Mouse (Mus musculus) forebrain, embryonic 11.5 days (tissue): ENCODE results near the gene Elob. TPM values are rescaled to one million over a fixed set of nuclear protein-coding genes. Genes with fewer than 3 reads are reported as not detected.

Experiments
- ATAC-seq: fragments of 200-750 bp; cut with Nextera tagmentation; replicated peaks from 2 replicates; pipeline ENCODE4 v1.8.0; 2017; ENCODE audit warnings: moderate TSS enrichment; ENCODE audit not compliant: low FRiP score
- DNase-seq: peaks from one replicate; pipeline ENCODE4 v3.0.0-alpha.2; 2017; ENCODE audit warnings: low spot score
- H3K27ac ChIP-seq: fragments of 300-500 bp; sonication (generic); 2 replicates; pipeline ENCODE4 v1.5.1; 2014; ENCODE audit warnings: low read depth, low read length
- H3K27me3 ChIP-seq: fragments of 300-500 bp; sonication (generic); 2 replicates; pipeline ENCODE4 v1.6.1; 2014; ENCODE audit warnings: mild to moderate bottlenecking, low read length, mixed read lengths; ENCODE audit not compliant: control insufficient read depth, insufficient read depth
- H3K36me3 ChIP-seq: fragments of 300-500 bp; sonication (generic); 2 replicates; pipeline ENCODE4 v1.6.1; 2014; ENCODE audit warnings: mild to moderate bottlenecking, low read length, moderate library complexity, mixed read lengths; ENCODE audit not compliant: control insufficient read depth, insufficient read depth
- H3K4me1 ChIP-seq: fragments of 300-500 bp; sonication (generic); replicated peaks from 2 replicates; pipeline ENCODE4 v1.6.1; 2014; ENCODE audit warnings: low read length, mixed read lengths; ENCODE audit not compliant: control insufficient read depth, insufficient read depth
- H3K4me2 ChIP-seq: fragments of 300-500 bp; sonication (generic); 2 replicates; pipeline ENCODE4 v1.6.1; 2014; ENCODE audit warnings: low read depth, mild to moderate bottlenecking, low read length, moderate library complexity, mixed read lengths; ENCODE audit not compliant: severe bottlenecking
- H3K4me3 ChIP-seq: fragments of 300-500 bp; sonication (generic); 2 replicates; pipeline ENCODE4 v1.5.1; 2014; ENCODE audit warnings: low read depth, low read length
- H3K9ac ChIP-seq: fragments of 300-500 bp; sonication (generic); 2 replicates; pipeline ENCODE4 v1.6.1; 2014; ENCODE audit warnings: low read length
- H3K9me3 ChIP-seq: fragments of 300-500 bp; sonication (generic); 2 replicates; pipeline ENCODE4 v1.6.1; 2016; ENCODE audit warnings: low read length, mixed read lengths; ENCODE audit not compliant: control insufficient read depth
- WGBS: fragments of 180-500 bp; shearing (Covaris S2); extraction: QIAGEN DNeasy Blood & Tissue Kit; methylation state at CpG from one replicate; pipeline ENCODE4 v1.1.7; 2014; 5-methylcytosine and 5-hydroxymethylcytosine counted together
- polyA plus RNA-seq: library from polyadenylated mRNA; unstranded; fragments of >200 nt; fragmentation: Nextera tagmentation; extraction: Ambion mirVana; gene quantifications from 2 replicates; pipeline ENCODE4 v1.2.1, GENCODE M21; 2014

The Elob gene
- polyA plus RNA-seq, 1 experiment from 2014 or later, result 1,041 TPM

- ATAC-seq (no peak), DNase-seq (no peak)
- no peaks in the 10 kb centered on the region for H3K4me1 ChIP-seq
- no peak within 1 kb of the TSS for H3K27ac ChIP-seq
- no peak within 1 kb of the TSS for H3K9ac ChIP-seq
- H3K4me3 ChIP-seq, result no peak within 1 kb of the TSS
- no peaks in the 10 kb centered on the region; the same call in 1 of the 2 replicates for H3K27me3 ChIP-seq
- no peaks in the 10 kb centered on the region for H3K9me3 ChIP-seq
- WGBS, result 49% methylated on average over 8 of the region's 8 CpGs
- H3K4me2 ChIP-seq, result no peak within 1 kb of the TSS
- H3K36me3 ChIP-seq, result no peaks in the 10 kb centered on the region
Observed at GRCm38 (mm10) chr17:23836006-23836575, 7.2 kb upstream of the Elob start, which contains the start of gene Prss33. Gene Prss33, minus strand, starts transcription at chr17:23836056.

DNA sequence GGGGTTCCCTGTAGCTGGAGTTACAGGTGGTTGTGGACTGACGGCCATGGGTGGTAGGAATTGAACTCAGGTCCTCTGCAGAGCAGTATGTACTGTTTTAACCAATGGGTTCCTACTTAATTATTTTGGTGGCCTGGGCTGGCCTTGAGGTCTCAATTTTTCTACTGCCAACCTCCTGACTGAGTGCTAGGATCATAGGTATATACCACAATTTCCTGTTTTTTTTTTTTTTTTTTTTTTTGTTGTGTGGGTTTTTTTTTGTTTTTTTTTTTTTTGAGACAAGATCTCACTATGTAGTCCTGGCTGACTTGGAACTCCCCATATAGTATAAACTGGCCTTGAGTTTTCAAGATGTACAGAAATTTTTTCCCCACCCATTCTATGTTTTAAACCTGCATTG is 2.3 kb upstream of the Elob start:
- no peak overlapping the region for H3K4me3 ChIP-seq
- H3K4me1 ChIP-seq, result peaks cover 8% of the 10 kb centered on the region; the same call in 1 of the 2 replicates
- H3K27me3 ChIP-seq, result no peaks in the 10 kb centered on the region; the same call in 1 of the 2 replicates
- DNase-seq (no peak), ATAC-seq (no peak)
- no peak overlapping the region for H3K4me2 ChIP-seq
- peaks cover 3% of the 10 kb centered on the region; the same call in 1 of the 2 replicates for H3K36me3 ChIP-seq
- no peaks in the 10 kb centered on the region for H3K9me3 ChIP-seq
- no peak overlapping the region for H3K9ac ChIP-seq
- no peak overlapping the region for H3K27ac ChIP-seq
- WGBS, result 93% methylated on average over 1 of the region's 1 CpGs

DNA sequence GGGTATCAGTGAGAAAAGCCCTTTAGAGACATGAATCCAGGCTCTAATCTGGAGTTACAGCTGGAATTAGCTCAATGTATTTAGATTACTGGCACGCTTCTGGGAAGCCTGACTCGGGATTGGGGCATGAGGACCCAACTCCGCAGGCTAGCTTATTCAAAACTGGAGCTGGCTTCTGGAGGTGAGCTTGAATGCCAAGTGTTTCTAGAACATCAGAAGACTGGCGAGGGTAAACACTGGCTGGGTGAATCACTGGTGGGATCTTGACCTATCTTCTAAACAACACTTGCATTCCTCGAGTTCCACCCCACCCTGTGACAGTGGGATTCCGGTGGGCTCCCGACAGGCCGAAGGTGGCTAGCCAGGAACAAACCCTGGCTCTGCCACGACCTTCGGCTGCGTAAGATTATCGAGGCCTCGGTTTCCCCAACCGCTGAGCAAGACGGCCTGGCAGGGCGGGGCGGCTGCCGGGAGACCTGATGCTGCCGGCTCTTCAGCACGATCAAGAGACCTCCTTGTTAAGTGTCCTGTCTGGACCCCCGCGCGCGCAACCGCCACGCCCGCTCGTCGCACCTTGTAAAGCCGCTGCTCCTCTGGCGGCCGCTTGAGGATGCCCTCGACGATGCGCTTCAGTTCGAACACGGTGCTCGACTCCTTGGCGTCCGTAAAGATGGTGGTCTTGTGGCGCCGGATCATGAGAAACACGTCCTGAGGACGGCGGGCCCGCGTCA is 500 bp downstream of the Elob start:
- peaks cover 8% of the 10 kb centered on the region; the same call in 1 of the 2 replicates for H3K4me1 ChIP-seq
- under 1% methylated on average over 47 of the region's 47 CpGs for WGBS
- DNase-seq, result peak; percentile 84
- H3K4me2 ChIP-seq, result peak overlapping the region; percentile 65
- no peaks in the 10 kb centered on the region for H3K9me3 ChIP-seq
- no peaks in the 10 kb centered on the region; the same call in 1 of the 2 replicates for H3K27me3 ChIP-seq
- H3K9ac ChIP-seq, result peak overlapping the region; percentile 67
- H3K36me3 ChIP-seq, result peaks cover 25% of the 10 kb centered on the region; the same call in 1 of the 2 replicates
- peak overlapping the region; percentile 45 for H3K4me3 ChIP-seq
- peak; percentile 81 for ATAC-seq
- peak overlapping the region; percentile 8 for H3K27ac ChIP-seq

- ATAC-seq, result no peak
- peaks cover 8% of the 10 kb centered on the region; the same call in 1 of the 2 replicates for H3K4me1 ChIP-seq
- peaks cover 45% of the 10 kb centered on the region for H3K36me3 ChIP-seq
- WGBS, result 89% methylated on average over 4 of the region's 4 CpGs
- no peak overlapping the region for H3K9ac ChIP-seq
- no peak for DNase-seq
- no peak overlapping the region for H3K4me3 ChIP-seq
- no peak overlapping the region for H3K4me2 ChIP-seq
- H3K27ac ChIP-seq, result no peak overlapping the region
- no peaks in the 10 kb centered on the region for H3K27me3 ChIP-seq
- no peaks in the 10 kb centered on the region for H3K9me3 ChIP-seq
Observed at GRCm38 (mm10) chr17:23825591-23825990, 3.3 kb downstream of the Elob start.

DNA sequence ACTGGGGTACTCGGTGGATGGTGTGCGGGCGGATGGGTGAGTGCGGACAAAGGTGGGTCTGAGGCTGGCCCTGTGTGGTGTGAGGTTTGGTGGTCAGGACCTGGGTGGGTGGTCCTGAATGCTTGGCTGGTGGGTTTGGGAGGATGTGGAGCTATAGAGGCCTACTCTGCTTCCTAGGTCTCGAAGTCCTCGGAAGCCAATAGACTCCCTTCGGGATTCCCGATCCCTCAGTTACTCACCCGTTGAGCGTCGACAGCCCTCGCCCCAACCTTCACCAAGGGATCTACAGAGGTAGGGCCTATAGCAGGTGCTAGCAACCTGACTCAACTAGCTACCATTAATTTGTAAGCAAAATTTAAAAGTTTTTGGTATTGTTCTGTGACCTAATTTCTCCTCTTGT is 5.3 kb downstream of the Elob start:
- no peak overlapping the region for H3K4me3 ChIP-seq
- peak; percentile 31; the same call in 1 of the 2 replicates for ATAC-seq
- H3K27ac ChIP-seq, result no peak overlapping the region
- H3K9me3 ChIP-seq, result peaks cover 8% of the 10 kb centered on the region; the same call in 1 of the 2 replicates
- no peak overlapping the region for H3K4me2 ChIP-seq
- H3K36me3 ChIP-seq, result peaks cover 64% of the 10 kb centered on the region
- no peaks in the 10 kb centered on the region for H3K27me3 ChIP-seq
- 95% methylated on average over 12 of the region's 12 CpGs for WGBS
- H3K4me1 ChIP-seq, result peaks cover 8% of the 10 kb centered on the region; the same call in 1 of the 2 replicates
- no peak for DNase-seq
- no peak overlapping the region for H3K9ac ChIP-seq

GRCm38 (mm10) chr17:23823018-23823417 is 5.9 kb downstream of the Elob start:
- Histone ChIP-seq H3K4me1 (peaks cover 8% of the 10 kb centered on the region; the same call in 1 of the 2 replicates), H3K27ac (no peak overlapping the region), H3K36me3 (peaks cover 70% of the 10 kb centered on the region), H3K4me3 (no peak overlapping the region), H3K27me3 (no peaks in the 10 kb centered on the region), H3K9ac (no peak overlapping the region), H3K4me2 (no peak overlapping the region), H3K9me3 (peaks cover 14% of the 10 kb centered on the region; the same call in 1 of the 2 replicates)
- DNase-seq, result no peak
- WGBS, result 90% methylated on average over 16 of the region's 16 CpGs
- ATAC-seq, result no peak

DNA sequence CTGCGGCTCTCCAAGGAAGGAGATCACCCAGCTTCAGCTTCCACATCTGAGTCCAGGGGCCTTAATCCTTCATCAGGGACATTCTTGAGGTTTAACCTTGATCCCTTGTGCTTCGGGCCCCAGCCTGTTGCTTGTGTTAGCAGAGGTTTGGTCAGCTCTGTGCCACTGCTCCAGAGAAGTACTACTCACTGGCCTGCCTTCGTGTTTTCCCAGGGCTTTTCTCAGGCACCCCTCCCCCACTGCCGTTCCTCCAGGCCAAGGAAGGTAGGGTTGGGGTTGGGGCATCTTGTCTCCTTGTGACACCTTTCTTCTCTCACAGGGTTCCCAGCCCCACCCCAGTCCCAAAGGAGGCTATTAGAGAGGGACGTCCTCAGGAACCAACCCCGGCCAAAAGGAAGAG is 6.8 kb downstream of the Elob start:
- peaks cover 17% of the 10 kb centered on the region; the same call in 1 of the 2 replicates for H3K9me3 ChIP-seq
- DNase-seq (no peak), ATAC-seq (no peak)
- H3K4me1 ChIP-seq, result 0 out of 2 replicates have a peak, but pooled peaks cover under 1% of the 10 kb centered on the region
- no peak overlapping the region for H3K4me2 ChIP-seq
- no peak overlapping the region for H3K4me3 ChIP-seq
- no peak overlapping the region for H3K9ac ChIP-seq
- no peak overlapping the region for H3K27ac ChIP-seq
- WGBS, result 86% methylated on average over 6 of the region's 6 CpGs
- H3K27me3 ChIP-seq, result no peaks in the 10 kb centered on the region
- peaks cover 80% of the 10 kb centered on the region for H3K36me3 ChIP-seq

DNA sequence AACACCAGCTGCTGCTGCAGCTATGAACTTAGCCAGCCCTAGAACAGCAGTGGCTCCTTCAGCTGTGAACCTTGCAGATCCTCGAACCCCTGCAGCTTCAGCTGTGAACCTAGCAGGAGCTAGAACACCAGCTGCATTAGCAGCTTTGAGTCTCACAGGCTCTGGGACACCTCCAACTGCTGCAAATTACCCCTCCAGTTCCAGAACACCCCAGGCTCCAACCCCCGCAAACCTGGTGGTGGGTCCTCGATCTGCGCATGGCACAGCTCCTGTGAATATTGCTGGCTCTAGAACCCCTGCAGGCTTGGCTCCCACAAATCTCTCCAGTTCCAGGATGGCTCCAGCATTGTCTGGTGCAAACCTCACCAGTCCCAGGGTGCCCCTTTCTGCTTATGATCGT is 8.2 kb downstream of the Elob start:
- WGBS, result 94% methylated on average over 5 of the region's 5 CpGs
- no peak for DNase-seq
- Histone ChIP-seq H3K4me1 (no peaks in the 10 kb centered on the region), H3K4me3 (no peak overlapping the region), H3K9me3 (peaks cover 17% of the 10 kb centered on the region), H3K27me3 (no peaks in the 10 kb centered on the region), H3K27ac (no peak overlapping the region), H3K9ac (no peak overlapping the region), H3K4me2 (no peak overlapping the region), H3K36me3 (peaks cover 86% of the 10 kb centered on the region)
- no peak for ATAC-seq
